Mouse (Mus musculus): Measurements from ENCODE around the gene Mvb12a.

- TF ChIP-seq MYOD1 (IDR thresholded peaks at IDR 0.05; ENCODE audit: control insufficient read depth in 1 of 3, insufficient read length in 2 of 3, low read depth in 2 of 3) = no peak
- TF ChIP-seq POLR2A (IDR thresholded peaks at IDR 0.05; ENCODE audit: insufficient read length, low read depth) = no peak
- TF ChIP-seq MYOG (IDR thresholded peaks at IDR 0.05; ENCODE audit: control insufficient read depth in 1 of 3, insufficient read depth in 1 of 3, insufficient read length in 2 of 3, low read depth in 2 of 3) = no peak
- TF ChIP-seq MAX (IDR thresholded peaks at IDR 0.05; ENCODE audit: low read depth) = no peak
- no peak for TF ChIP-seq USF1 (IDR thresholded peaks at IDR 0.05; ENCODE audit: low read depth)
- no peak for TF ChIP-seq REST (IDR thresholded peaks at IDR 0.05; ENCODE audit: insufficient read depth, insufficient read length)
Observed at GRCm38 (mm10) chr8:71566501-71566900, 23.8 kb downstream of the Mvb12a start, which contains the start of gene Nxnl1.
